Mouse (Mus musculus) heart, postnatal 0 days (tissue): ENCODE measurements at regions not wholly inside any gene's neighbourhood (a gene's known extent, or its start where the extent isn't known, plus 50 kb on each side); places are given as distances from the start of the nearest gene placed in this dataset.

Source experiments
- ATAC-seq: fragments of 200-750 bp; cut with Nextera tagmentation; 2 replicates; pipeline ENCODE4 v1.8.0; 2017; ENCODE audit warnings: low read depth, moderate number of reproducible peaks, moderate library complexity; ENCODE audit not compliant: insufficient read depth
- DNase-seq: peaks from one replicate; pipeline ENCODE4 v3.0.0-alpha.2; 2016; ENCODE audit warnings: low spot score
- H3K27ac ChIP-seq: fragments of 300-500 bp; sonication (generic); 2 replicates; pipeline ENCODE4 v1.5.1; 2014; ENCODE audit warnings: low read depth, mild to moderate bottlenecking
- H3K27me3 ChIP-seq: fragments of 300-500 bp; sonication (generic); 2 replicates; pipeline ENCODE4 v1.6.1; 2014; ENCODE audit warnings: low read length, mixed read lengths; ENCODE audit not compliant: control insufficient read depth, insufficient read depth
- H3K36me3 ChIP-seq: fragments of 300-500 bp; sonication (generic); replicated peaks from 2 replicates; pipeline ENCODE4 v1.6.1; 2014; ENCODE audit warnings: low read length, mixed read lengths; ENCODE audit not compliant: control insufficient read depth, insufficient read depth
- H3K4me1 ChIP-seq: fragments of 300-500 bp; sonication (generic); 2 replicates; pipeline ENCODE4 v1.6.1; 2014; ENCODE audit warnings: antibody characterized with exemption; ENCODE audit not compliant: control insufficient read depth, insufficient read depth
- H3K4me2 ChIP-seq: fragments of 300-500 bp; sonication (generic); 2 replicates; pipeline ENCODE4 v1.6.1; 2014; ENCODE audit warnings: low read depth, mild to moderate bottlenecking, low read length, moderate library complexity
- H3K4me3 ChIP-seq: fragments of 300-500 bp; sonication (generic); 2 replicates; pipeline ENCODE4 v1.5.1; 2014; ENCODE audit warnings: low read depth, low read length
- H3K9ac ChIP-seq: fragments of 300-500 bp; sonication (generic); replicated peaks from 2 replicates; pipeline ENCODE4 v1.6.1; 2014; ENCODE audit warnings: low read depth, low read length, mixed read lengths
- H3K9me3 ChIP-seq: fragments of 300-500 bp; sonication (generic); replicated peaks from 2 replicates; pipeline ENCODE4 v1.6.1; 2016; ENCODE audit warnings: low read length; ENCODE audit not compliant: control insufficient read depth
- CTCF ChIP-seq: IDR thresholded peaks from 2 replicates; pipeline ENCODE4 v1.5.1; 2016; ENCODE audit warnings: antibody characterized with exemption, control low read depth, low read depth
- EP300 ChIP-seq: IDR thresholded peaks from 2 replicates; pipeline ENCODE4 v1.6.1; 2016; ENCODE audit warnings: antibody characterized with exemption, low read depth
- WGBS: fragments of 180-500 bp; shearing (Covaris S2); extraction: QIAGEN DNeasy Blood & Tissue Kit; methylation state at CpG from one replicate; pipeline ENCODE4 v1.1.7; 2014; 5-methylcytosine and 5-hydroxymethylcytosine counted together

DNA sequence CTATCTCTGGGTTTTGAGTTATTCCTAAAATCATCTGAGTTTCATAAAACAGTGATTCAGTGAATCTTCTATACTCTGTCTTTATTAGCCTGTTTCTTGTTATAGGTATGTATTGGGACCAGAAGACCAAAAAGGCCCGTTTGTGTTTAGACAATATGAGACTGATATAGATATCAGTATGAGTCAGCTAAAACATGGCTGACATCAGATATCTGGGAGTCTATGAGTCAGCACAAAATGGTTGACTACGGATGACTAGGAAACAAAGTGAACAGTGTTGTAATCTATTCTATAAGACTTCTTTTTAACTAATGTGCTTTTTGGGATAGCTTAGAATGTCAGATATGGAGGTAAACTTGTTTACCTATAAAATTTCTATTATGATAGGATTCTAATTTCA is 305.2 kb upstream of the Epha4 start:
- 53% methylated on average over 2 of the region's 2 CpGs for WGBS
- TF ChIP-seq CTCF (no peak), EP300 (no peak)
- DNase-seq (no peak), ATAC-seq (no peak)
- Histone ChIP-seq H3K27ac (no peak overlapping the region), H3K4me2 (no peak overlapping the region), H3K4me3 (no peak overlapping the region), H3K27me3 (no peaks in the 10 kb centered on the region), H3K9me3 (no peaks in the 10 kb centered on the region), H3K4me1 (no peaks in the 10 kb centered on the region), H3K9ac (no peak overlapping the region), H3K36me3 (no peaks in the 10 kb centered on the region)

DNA sequence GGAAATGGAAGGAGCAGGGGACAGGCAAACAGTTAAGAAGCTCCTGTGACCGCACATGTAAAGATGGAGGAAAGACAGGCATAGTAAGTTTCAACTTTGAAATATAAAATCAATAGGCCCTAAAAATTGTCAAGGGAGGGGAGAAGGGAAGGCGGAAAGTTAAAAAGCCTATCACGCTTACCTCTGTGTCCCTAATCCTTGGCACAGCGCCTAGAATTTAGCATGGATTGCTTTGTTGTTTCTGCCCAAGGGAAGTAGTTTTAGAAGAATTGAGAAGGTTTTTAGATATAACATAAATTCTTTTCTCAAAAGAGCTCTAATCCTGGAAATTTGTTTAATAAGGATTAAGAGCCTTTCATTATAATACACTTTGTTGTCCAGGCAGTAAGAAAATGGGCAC is 300.6 kb upstream of the Epha4 start:
- Histone ChIP-seq H3K36me3 (no peaks in the 10 kb centered on the region), H3K27ac (no peak overlapping the region), H3K4me1 (no peaks in the 10 kb centered on the region), H3K27me3 (no peaks in the 10 kb centered on the region), H3K9ac (no peak overlapping the region), H3K4me2 (no peak overlapping the region), H3K9me3 (no peaks in the 10 kb centered on the region), H3K4me3 (no peak overlapping the region)
- no peak for DNase-seq
- TF ChIP-seq EP300 (no peak), CTCF (no peak)
- no peak for ATAC-seq
- WGBS: 71% methylated on average over 4 of the region's 4 CpGs

DNA sequence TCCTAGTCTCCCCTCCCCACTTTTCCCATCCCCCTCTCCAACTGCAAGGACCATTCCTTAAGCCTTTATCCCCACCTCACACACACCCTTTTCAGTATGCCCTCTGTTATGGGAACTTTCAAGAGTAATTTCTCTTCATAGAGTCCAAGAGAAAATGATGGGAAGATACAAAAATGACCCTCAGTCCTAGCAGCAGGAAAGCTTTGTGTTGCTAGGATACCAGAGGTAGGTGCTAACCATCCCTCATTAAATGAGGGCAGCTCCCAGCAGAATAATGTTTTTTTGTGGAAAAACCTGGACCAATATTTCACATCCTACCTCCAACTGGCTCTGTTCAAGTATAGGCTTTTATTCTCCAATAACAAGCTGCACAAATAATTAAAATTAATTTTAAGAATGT is 296.7 kb upstream of the Epha4 start:
- TF ChIP-seq CTCF: no peak
- TF ChIP-seq EP300: no peak
- no peaks in the 10 kb centered on the region for H3K9me3 ChIP-seq
- no peak overlapping the region for H3K4me3 ChIP-seq
- DNase-seq (no peak), ATAC-seq (no peak)
- no peak overlapping the region for H3K27ac ChIP-seq
- no peaks in the 10 kb centered on the region for H3K27me3 ChIP-seq
- H3K4me2 ChIP-seq: no peak overlapping the region
- no peak overlapping the region for H3K9ac ChIP-seq
- no peaks in the 10 kb centered on the region for H3K4me1 ChIP-seq
- H3K36me3 ChIP-seq: no peaks in the 10 kb centered on the region

DNA sequence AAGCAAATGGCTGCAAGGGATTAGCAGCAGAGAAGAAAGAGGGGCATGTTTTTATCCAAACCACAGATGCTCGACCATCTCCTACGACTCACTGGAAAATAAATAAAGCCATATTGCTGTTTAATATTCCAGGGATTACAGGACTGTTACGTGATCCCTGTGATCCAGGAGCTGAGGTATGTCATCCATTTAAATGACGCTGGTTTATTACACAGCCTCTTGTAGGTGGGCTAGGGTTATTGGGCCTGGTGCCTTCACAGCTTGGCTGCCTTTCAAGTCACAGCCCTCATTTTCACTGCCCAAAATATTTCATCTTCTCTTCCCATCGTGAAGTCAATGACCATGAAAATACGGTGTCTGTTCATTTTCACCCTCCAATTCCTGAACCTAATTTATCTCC is 276.1 kb upstream of the Epha4 start:
- H3K36me3 ChIP-seq: no peaks in the 10 kb centered on the region
- TF ChIP-seq CTCF (no peak), EP300 (no peak)
- no peak overlapping the region for H3K9ac ChIP-seq
- no peaks in the 10 kb centered on the region for H3K9me3 ChIP-seq
- 70% methylated on average over 6 of the region's 6 CpGs for WGBS
- no peak overlapping the region for H3K4me2 ChIP-seq
- H3K27ac ChIP-seq: no peak overlapping the region
- DNase-seq (no peak), ATAC-seq (no peak)
- H3K4me1 ChIP-seq: no peaks in the 10 kb centered on the region
- no peaks in the 10 kb centered on the region for H3K27me3 ChIP-seq
- no peak overlapping the region for H3K4me3 ChIP-seq

DNA sequence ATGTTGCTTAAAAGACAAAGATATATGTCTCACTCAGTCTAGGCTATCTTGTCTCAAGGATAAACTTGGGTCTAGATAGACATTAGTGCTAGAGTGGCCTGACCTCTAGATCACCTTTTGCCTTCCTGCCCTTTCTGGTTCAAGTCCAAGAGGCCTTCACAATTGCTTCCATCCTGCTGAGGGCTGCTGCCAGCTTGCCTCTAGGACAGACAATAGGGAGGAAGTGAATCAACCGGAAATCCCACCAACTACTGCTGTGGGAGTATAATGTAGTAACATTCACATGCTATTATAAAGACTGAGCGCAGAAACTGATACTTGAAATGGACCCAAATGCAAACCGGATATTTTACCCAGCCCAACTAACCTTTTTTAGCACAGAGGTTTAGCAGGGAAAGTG is 239.4 kb upstream of the Epha4 start:
- Histone ChIP-seq H3K4me2 (no peak overlapping the region), H3K27me3 (no peaks in the 10 kb centered on the region), H3K9me3 (no peaks in the 10 kb centered on the region; the same call in 1 of the 2 replicates), H3K9ac (no peak overlapping the region), H3K4me3 (no peak overlapping the region), H3K27ac (no peak overlapping the region), H3K36me3 (no peaks in the 10 kb centered on the region), H3K4me1 (no peaks in the 10 kb centered on the region)
- no peak for TF ChIP-seq EP300
- TF ChIP-seq CTCF: no peak
- WGBS: 69% methylated on average over 3 of the region's 3 CpGs
- ATAC-seq (no peak), DNase-seq (no peak)
